In the genomic region with DNA sequence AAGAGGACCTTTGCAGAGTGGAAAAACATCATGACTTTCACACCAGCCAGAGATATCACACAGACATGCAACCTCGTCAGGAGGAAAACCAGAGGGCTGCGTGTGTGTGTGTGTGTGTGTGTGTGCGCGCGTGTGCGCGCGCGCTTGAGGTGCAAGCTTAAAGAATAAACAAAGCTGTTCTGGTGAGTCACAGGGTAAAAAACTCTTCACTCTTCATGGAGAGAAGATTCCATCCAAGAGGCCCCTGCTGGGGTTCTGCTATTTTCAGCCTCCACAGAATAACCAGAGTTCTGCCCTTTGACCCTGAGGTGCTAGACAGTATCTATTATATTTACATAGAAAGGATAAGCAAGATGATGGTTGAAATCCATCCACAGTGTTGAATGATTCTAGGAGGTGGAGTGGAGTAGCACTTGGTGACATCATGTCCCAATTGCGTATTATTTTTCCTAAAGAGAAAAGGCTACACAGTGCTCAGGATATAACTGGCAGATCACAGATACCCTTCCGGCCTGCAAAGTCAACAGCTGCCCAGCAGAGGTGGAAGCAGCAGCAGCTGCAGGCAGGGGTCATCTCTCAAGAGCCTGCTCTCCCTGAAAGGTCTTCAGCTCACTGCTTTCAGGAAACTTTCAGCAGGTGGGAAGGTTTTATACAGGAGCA, we compare ENCODE assay signal across 9 mouse cellular contexts. TPM values are rescaled to one million over a fixed set of nuclear protein-coding genes. Genes with fewer than 3 reads are reported as not detected.
DNase-seq lines count a peak whose midpoint lies in the region; ATAC-seq lines count a peak whose summit lies in the region.
"Had no signal": no experiment of that assay in that cellular context is flagged by ENCODE, and none has a peak within 500 bp of the region (broad histone marks: within the 10 kb centered on the region; RNA-seq: fewer than 3 reads in every experiment).

No protein-coding gene starts in this region.

- no peaks in the 10 kb centered on the region for H3K36me3 ChIP-seq in heart, embryonic 12.5 days
- H3K36me3 ChIP-seq in limb, embryonic 15.5 days = peaks cover 11% of the 10 kb centered on the region; the same call in 1 of the 2 replicates
- no peaks in the 10 kb centered on the region for H3K36me3 ChIP-seq in midbrain, embryonic 16.5 days (ENCODE audit: control insufficient read depth, insufficient read depth, low read length)
- no peaks in the 10 kb centered on the region for H3K36me3 ChIP-seq in midbrain, embryonic 14.5 days (ENCODE audit: control insufficient read depth, insufficient read depth, low read length)

- WGBS in heart, embryonic 12.5 days = 28% methylated on average over 11 of the region's 11 CpGs
- WGBS in limb, embryonic 15.5 days = 83% methylated on average over 11 of the region's 11 CpGs
- WGBS in midbrain, embryonic 16.5 days = 85% methylated on average over 11 of the region's 11 CpGs
- WGBS in midbrain, embryonic 14.5 days = 92% methylated on average over 11 of the region's 11 CpGs

- peak overlapping the region; percentile 42 for H3K4me2 ChIP-seq in heart, embryonic 12.5 days
- H3K4me2 ChIP-seq in limb, embryonic 15.5 days = no peak overlapping the region
- no peak overlapping the region for H3K4me2 ChIP-seq in midbrain, embryonic 16.5 days (ENCODE audit: low read length)
- H3K4me2 ChIP-seq in midbrain, embryonic 14.5 days (ENCODE audit: low read length) = no peak overlapping the region

- DNase-seq in heart, postnatal 14 days = no peak
- peak; percentile 48 for DNase-seq in 3T3-L1 (ENCODE audit: low read depth, low spot score)
- peak; percentile 43 for DNase-seq in embryo, embryonic 11 days
- DNase-seq in neural tube, embryonic 10.5 days (ENCODE audit: extremely low spot score, low spot score) = no peak
- DNase-seq in midbrain, embryonic 14.5 days = no peak
- DNase-seq: adrenal gland, postnatal 10 days had no signal

- peak overlapping the region; percentile 95 for H3K27ac ChIP-seq in heart, embryonic 12.5 days (ENCODE audit: poor library complexity, severe bottlenecking)
- 0 out of 2 replicates have a peak overlapping the region, but pooled peaks have one; percentile 27 for H3K27ac ChIP-seq in limb, embryonic 15.5 days
- no peak overlapping the region for H3K27ac ChIP-seq in midbrain, embryonic 16.5 days (ENCODE audit: low read length)
- H3K27ac ChIP-seq in midbrain, embryonic 14.5 days (replicated peaks; ENCODE audit: low read depth, low read length) = no peak overlapping the region

- H3K9ac ChIP-seq in heart, embryonic 12.5 days = 0 out of 2 replicates have a peak overlapping the region, but pooled peaks have one; percentile 31
- no peak overlapping the region for H3K9ac ChIP-seq in limb, embryonic 15.5 days
- no peak overlapping the region for H3K9ac ChIP-seq in midbrain, embryonic 16.5 days (ENCODE audit: low read depth, low read length)
- H3K9ac ChIP-seq in midbrain, embryonic 14.5 days (replicated peaks; ENCODE audit: low read length) = no peak overlapping the region

- peak; percentile 69 for ATAC-seq in heart, embryonic 12.5 days (ENCODE audit: insufficient number of reproducible peaks, low FRiP score)
- ATAC-seq in limb, embryonic 15.5 days (ENCODE audit: insufficient number of reproducible peaks, low FRiP score, low TSS enrichment, low read depth) = no peak
- ATAC-seq in midbrain, embryonic 16.5 days = no peak
- ATAC-seq in midbrain, embryonic 14.5 days (ENCODE audit: low FRiP score, low TSS enrichment) = no peak

- peaks cover 92% of the 10 kb centered on the region for H3K4me1 ChIP-seq in heart, embryonic 12.5 days (replicated peaks)
- H3K4me1 ChIP-seq in limb, embryonic 15.5 days = peaks cover 50% of the 10 kb centered on the region
- H3K4me1 ChIP-seq in midbrain, embryonic 16.5 days (ENCODE audit: control insufficient read depth, insufficient read depth, low read length) = no peaks in the 10 kb centered on the region
- H3K4me1 ChIP-seq in midbrain, embryonic 14.5 days (ENCODE audit: control insufficient read depth, insufficient read depth, low read length) = no peaks in the 10 kb centered on the region

- no peak overlapping the region for H3K4me3 ChIP-seq in heart, embryonic 12.5 days
- no peak overlapping the region for H3K4me3 ChIP-seq in limb, embryonic 15.5 days
- H3K4me3 ChIP-seq in midbrain, embryonic 16.5 days (ENCODE audit: low read depth, low read length) = no peak overlapping the region
- no peak overlapping the region for H3K4me3 ChIP-seq in midbrain, embryonic 14.5 days (replicated peaks; ENCODE audit: low read depth, low read length)

- H3K27me3 ChIP-seq in heart, embryonic 12.5 days (replicated peaks) = no peaks in the 10 kb centered on the region
- H3K27me3 ChIP-seq in limb, embryonic 15.5 days = no peaks in the 10 kb centered on the region
- no peaks in the 10 kb centered on the region for H3K27me3 ChIP-seq in midbrain, embryonic 16.5 days (ENCODE audit: control insufficient read depth, insufficient read depth, low read depth, low read length)
- no peaks in the 10 kb centered on the region for H3K27me3 ChIP-seq in midbrain, embryonic 14.5 days (ENCODE audit: control insufficient read depth, insufficient read depth, low read length)

- intact Hi-C loops in heart, postnatal 14 days (cut with DNase I) = no loop called here

- H3K9me3 ChIP-seq in heart, embryonic 12.5 days (replicated peaks) = no peaks in the 10 kb centered on the region
- no peaks in the 10 kb centered on the region for H3K9me3 ChIP-seq in limb, embryonic 15.5 days
- H3K9me3 ChIP-seq in midbrain, embryonic 16.5 days (replicated peaks; ENCODE audit: control insufficient read depth, low read length, poor library complexity, severe bottlenecking) = no peaks in the 10 kb centered on the region
- no peaks in the 10 kb centered on the region for H3K9me3 ChIP-seq in midbrain, embryonic 14.5 days (ENCODE audit: control insufficient read depth, low read length)

RNA-seq across cellular contexts. Expression of a gene that starts 41.0 kb away (rescaled TPM):
- 49.4 and 52.2 TPM in 2 replicates for polyA plus RNA-seq in heart, embryonic 12.5 days (2016; fragmentation: Nextera tagmentation; extraction: Ambion mirVana)
- 10 to 100 TPM; 27.4 to 29.5 TPM for total RNA-seq in heart, postnatal 14 days (2021)
- polyA plus RNA-seq in limb, embryonic 15.5 days (2015; fragmentation: Nextera tagmentation; extraction: Ambion mirVana) = 29.9 and 35.0 TPM in 2 replicates
- 2.3 and 2.6 TPM in 2 replicates for polyA plus RNA-seq in midbrain, embryonic 16.5 days (2015; fragmentation: Nextera tagmentation; extraction: Ambion mirVana)
- 1.6 and 3.2 TPM in 2 replicates for polyA plus RNA-seq in midbrain, embryonic 14.5 days (2014; fragmentation: Nextera tagmentation; extraction: Ambion mirVana)

Comparison
In these comparisons a context has a peak if more than half of its experiments do, and no peak if none do; other contexts are left out.
1. H3K27ac ChIP-seq: peak in heart, embryonic 12.5 days (single experiment) and limb, embryonic 15.5 days (single experiment); none in midbrain, embryonic 16.5 days (single experiment) and midbrain, embryonic 14.5 days (single experiment).
2. DNase-seq: peak in 3T3-L1 (single experiment) and embryo, embryonic 11 days (single experiment); none in heart, postnatal 14 days (0 of 2), neural tube, embryonic 10.5 days (single experiment) and midbrain, embryonic 14.5 days (single experiment).